Mouse (Mus musculus) gastrocnemius, postnatal 36 days (tissue): ENCODE measurements around the gene Slc25a30. TPM values are rescaled to one million over a fixed set of nuclear protein-coding genes. Genes with fewer than 3 reads are reported as not detected.
"Not testable (repeated sequence)": the region's sequence is repeated elsewhere in the genome, so short reads cannot be mapped to it uniquely, and the experiment has no call there.

Experiments used
- DNase-seq, 2 experiments: peaks; one replicate each; pipeline ENCODE4 v3.0.0; 2022
- intact Hi-C: fragments of 180-260 bp; cut with DNase I; formaldehyde crosslinking; loops from one replicate; pipeline ENCODE4 v1.15.1; 2025
- total RNA-seq, 2 experiments: library from RNA; stranded (reverse); gene quantifications; 2 replicates each; pipeline ENCODE4 v1.2.3; 2021

The Slc25a30 gene
- total RNA-seq, 2 experiments from 2014 or later: 5.6 to 11.9 TPM

DNA sequence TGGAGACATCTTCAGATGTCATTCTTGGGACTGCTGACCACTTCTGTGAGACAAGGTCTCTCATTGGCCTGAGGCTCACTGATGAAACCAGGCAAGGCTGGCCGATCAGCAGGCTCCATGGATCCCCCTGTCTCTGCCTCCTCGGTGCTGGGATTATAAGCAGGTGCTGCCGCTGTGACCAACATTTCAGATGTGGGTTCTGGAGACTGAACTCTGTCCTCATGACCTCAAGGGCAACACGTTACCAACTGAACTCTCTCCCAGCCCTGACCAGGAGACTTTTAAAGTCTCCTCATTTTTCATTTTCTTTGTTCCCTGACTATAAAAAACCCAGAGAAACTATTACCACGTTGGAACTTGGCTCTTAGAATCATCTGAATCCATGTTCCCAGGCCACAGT is 7.9 kb upstream of the Slc25a30 start:
- DNase-seq: no peak
- intact Hi-C loops: no loop called here

DNA sequence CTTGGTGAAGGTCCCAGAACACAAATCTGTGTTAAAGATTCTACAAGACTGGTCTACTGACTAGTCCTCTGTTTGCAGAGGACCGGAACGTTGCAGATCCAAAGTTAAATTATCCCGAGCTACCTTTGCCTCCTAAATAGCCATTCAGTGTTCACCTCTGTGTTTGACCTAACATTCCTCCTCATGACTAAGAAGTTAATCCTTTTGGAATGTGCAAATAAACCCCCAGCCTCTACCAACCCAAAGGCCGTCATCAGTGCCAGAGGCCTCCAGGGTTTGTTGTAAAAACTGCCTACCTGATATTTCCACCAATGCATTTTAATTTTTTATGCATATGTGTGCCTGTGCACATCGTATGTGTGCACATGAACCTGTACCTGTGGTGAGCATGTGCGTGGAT is 7.5 kb upstream of the Slc25a30 start:
- intact Hi-C loops: no loop called here
- DNase-seq: no peak

DNA sequence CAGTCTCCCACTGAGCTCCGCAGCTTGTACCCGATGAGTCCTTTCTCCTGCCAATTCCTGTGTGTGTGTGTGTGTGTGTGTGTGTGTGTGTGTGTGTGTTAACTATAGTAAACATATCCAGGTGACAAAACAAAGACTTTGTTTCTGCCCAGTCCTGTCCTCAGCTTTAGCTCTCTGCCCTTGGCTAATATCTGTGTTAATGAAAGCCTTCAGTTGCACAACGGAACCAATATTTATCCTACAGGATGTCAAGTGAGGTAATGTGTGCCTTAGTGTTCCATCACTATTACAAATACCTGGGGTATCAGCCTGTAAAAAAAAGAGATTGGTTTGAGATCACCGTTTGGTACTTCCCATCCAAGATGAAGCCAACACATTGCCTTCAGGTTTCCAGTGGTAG is 6.3 kb upstream of the Slc25a30 start:
- no peak for DNase-seq
- intact Hi-C loops: no loop called here

DNA sequence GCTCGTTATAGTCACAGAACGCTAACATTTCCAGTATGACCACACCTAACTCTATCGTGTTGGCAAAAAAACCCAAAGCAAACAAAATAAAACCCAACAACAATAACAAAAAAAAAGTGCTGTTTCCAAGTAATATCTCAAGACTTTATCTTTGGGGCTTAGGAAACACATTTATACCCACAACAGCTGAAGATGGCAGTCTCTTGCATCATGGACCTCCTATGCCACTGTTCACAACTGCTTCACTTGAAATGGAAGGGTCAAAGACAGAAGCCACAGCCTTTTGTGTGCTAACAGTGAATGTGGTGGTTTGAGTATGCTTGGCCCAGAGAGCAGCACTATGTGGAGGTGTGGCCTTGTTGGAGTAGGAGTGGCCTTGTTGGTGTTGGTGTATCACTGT is 4.5 kb upstream of the Slc25a30 start:
- no peak for DNase-seq

DNA sequence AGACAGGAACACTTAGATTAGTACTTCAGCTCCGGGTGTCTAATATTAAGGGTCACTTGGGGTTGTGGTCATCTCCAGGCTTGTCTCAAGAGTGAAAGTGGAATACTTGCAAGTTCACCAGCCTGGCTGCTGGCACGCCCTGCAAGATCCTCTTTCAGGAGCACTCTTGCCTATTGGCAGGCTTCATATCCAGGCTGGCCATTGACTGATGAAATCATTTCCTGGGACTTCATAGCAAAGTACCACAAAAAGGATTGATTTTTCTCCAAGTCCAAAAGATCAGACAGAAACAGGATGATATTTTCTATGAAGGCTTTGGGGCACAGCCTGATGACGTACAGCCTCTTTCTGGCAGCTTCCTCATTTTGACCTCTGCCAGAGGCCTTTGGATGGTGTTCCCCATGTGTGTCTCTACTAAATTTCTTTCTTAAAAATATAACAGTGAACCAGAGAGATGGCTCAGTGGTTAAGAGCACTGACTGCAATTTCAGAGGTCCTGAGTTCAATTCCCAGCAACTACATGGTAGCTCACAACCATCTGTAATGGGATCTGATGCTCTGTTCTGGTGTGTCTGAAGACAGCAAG is 3.7 kb upstream of the Slc25a30 start:
- intact Hi-C loops: no loop called here
- DNase-seq: peak in 1 of 2 experiments; percentile 27

More for the DNA sequence above, 4.5 kb upstream of the Slc25a30 start:
- intact Hi-C loops: no loop called here

DNA sequence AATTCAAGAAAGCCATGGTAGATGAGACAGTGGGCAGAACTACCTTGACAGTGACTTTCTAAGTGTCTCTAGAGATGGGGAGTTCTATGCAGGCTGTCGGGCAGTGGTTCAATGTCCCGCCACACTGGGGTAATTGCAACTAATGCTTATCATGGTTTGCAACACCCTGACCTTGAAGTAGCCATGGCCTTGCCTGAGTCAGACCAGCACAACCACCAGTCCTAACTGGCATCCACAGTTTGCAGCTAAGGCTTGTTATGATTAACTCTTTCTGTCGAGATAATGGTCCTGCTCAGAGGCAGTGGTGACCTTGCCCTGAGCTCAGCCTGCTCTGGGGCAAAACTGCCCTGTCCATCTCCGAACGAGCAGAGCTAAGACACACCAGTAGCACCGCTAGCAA is 2.5 kb upstream of the Slc25a30 start:
- intact Hi-C loops: loop anchor here (5.0 kb wide), 1 partner anchor 38 kb away; no protein-coding TSS in a partner anchor
- no peak for DNase-seq

DNA sequence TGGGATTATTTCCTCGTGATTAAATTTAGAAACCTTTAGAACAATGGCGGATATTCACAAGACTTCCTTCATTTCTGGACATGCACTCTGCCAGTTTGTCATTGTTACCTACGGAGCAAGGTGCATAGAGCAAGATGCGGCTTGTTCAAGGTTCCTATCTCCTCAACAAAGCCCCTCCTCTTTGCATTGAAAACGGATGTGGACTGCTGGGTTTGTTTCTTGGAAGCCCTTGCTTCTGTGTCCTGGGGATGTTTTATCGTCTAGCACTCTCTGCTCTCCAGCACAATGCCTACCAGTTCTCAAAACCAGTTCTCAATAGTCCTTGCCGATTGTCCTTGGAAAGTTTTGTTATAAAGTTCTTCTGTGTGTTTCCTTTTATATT is 948 bp upstream of the Slc25a30 start:
- intact Hi-C loops: loop anchor here (5.0 kb wide), 1 partner anchor 40 kb away; no protein-coding TSS in a partner anchor
- DNase-seq: no peak

DNA sequence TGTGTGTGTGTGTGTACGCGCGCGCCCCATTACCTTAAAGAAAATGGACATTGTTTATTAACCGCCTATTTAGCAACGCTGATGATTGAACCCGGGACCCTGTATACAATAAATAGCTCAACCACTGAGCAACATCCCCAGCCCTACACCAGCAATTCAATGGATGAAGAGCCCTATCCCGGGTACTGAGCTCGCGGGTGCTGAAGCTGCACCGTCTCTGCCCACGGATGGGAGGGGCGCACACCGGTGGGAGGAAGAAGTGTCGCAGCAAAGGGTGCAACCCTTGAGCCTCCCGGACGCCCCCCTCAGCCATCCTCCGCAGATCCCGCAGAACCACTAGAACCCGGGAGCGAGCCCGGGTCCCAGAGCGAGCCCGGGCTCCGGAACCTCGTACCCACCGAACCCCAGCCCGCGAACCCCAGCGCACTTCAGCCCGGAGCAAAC is 391 bp downstream of the Slc25a30 start:
- intact Hi-C loops: loop anchor here (5.0 kb wide), 1 partner anchor 41 kb away; no protein-coding TSS in a partner anchor
- DNase-seq: no peak

DNA sequence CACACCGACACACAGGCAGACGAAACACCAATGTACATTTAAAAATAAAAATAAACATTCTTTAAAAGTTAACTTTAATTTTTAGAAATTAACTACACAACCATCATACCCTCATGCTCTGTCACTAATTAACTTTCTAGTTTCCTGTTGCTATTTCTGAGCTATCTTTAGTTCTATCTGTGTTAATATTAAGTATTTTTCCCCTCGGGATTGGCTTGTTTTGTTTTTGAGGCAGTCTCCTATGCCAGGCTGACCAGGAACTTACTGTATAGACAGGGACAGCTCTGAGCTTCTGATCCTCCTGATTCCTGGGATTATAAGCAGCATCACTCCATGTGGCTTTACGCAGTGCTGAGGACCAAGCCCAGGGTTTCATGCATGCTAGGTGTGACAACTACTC is 6.9 kb downstream of the Slc25a30 start:
- intact Hi-C loops: no loop called here
- DNase-seq: no peak

DNA sequence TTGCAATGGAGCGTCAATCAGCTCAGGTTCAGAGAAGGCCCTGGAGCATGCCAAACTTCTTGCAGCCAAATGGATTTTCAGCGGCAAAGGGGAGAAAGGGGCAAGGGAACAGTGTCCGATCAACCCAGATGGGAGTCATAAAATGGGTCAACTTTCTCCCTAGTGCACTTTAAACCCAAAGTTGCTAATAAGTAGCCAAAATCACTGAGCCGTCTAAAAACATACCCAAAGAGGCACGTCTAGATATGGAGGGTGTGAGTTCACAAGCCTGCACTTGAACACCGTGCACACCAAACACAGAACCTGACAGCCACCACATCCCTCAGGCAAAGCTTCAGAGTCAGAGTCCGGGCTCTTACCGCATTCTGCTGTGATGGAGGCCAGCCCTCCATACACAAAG is 10.2 kb downstream of the Slc25a30 start:
- DNase-seq: no peak
- intact Hi-C loops: no loop called here

DNA sequence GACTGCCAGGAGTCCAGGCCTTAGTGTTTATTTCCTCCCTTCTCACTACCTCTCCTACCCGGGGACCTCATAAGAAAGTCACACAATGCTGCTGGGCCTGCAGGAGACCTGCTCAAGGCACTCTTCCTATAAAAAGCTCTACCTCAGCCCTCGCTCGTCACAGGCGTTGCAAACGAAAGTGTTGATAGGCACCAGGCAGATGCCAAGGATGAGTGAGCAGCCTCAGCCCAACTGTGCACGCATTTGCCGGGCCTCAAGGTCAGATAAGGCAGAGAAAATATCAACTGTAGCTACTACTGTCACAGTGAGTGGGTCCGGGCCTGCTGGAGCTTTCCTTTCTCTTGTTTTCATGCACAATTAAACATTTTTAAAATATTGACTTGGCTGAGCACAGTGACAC is 13.4 kb downstream of the Slc25a30 start:
- intact Hi-C loops: no loop called here
- DNase-seq: no peak

DNA sequence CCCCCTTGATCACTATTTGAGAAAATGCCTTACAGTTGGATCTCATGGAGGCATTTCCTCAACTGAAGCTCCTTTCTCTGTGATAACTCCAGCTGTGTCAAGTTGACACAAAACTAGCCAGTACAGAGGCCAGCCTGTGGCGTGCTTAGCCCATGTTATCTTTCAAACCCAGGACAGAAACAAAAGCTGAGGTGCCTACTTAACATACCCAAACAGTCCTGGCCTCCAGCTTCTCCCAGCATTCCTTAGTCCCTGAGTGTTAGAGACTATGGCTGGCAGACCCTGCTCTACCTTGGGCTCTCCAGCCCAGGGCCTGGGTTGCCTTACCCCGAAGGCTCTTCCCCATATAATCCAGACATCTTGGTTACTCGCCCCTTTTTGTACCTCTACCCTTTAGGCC is 14.4 kb downstream of the Slc25a30 start:
- DNase-seq, intact Hi-C loops: not testable (repeated sequence)

DNA sequence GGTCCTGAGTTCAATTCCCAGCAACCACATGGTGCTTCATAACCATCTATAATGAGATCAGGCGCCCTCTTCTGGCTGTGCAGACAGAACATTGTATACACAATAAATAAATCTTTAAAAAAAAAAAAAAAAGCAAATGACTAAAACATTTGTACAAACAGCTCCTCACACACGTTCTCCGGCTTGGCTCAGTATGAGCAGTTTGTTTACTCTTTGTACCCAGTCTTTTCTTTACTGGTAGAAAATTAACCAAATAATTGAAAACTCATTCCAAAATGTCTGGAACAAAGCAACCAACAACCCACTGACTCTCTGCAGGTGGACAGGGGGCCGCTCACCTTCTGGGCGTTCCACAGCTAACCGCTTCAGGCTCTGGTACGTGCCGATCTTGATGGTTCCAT is 15.7 kb downstream of the Slc25a30 start:
- intact Hi-C loops: no loop called here
- no peak for DNase-seq

DNA sequence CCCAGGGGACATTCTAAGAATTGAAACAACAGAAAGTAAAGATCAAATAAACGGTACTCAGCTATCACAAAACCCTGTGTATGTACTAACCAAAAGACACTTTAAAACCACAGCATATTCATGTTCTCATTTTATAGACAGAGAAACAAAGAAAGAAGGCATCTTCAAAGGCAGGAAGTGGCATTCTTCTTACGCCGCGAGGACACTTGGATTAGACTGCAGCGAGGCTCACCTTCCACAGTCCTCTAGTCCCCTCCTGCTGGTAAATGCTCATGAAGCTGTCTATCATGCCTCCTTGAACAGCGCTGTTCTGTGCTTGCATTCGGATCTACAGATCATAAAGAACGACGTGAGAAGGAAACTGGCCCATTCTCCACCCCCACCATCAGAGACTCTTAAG is 17.5 kb downstream of the Slc25a30 start:
- no peak for DNase-seq
- intact Hi-C loops: no loop called here

DNA sequence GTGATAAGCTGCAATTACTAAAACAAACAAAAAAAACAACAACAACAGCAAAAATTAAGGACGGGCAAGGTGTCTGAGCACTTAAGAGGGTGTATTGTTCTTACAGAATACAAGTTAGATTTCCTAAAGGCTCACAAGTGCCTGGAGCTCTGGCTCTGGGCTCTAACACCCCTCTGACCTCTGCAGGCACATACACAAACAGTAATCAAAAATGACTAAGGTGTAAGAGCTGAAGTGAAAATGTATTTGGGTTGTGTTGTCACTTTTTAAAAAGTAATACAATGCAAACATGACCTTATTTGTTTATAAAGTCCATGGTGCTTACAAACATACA is 18.6 kb downstream of the Slc25a30 start:
- no peak for DNase-seq
- intact Hi-C loops: no loop called here

DNA sequence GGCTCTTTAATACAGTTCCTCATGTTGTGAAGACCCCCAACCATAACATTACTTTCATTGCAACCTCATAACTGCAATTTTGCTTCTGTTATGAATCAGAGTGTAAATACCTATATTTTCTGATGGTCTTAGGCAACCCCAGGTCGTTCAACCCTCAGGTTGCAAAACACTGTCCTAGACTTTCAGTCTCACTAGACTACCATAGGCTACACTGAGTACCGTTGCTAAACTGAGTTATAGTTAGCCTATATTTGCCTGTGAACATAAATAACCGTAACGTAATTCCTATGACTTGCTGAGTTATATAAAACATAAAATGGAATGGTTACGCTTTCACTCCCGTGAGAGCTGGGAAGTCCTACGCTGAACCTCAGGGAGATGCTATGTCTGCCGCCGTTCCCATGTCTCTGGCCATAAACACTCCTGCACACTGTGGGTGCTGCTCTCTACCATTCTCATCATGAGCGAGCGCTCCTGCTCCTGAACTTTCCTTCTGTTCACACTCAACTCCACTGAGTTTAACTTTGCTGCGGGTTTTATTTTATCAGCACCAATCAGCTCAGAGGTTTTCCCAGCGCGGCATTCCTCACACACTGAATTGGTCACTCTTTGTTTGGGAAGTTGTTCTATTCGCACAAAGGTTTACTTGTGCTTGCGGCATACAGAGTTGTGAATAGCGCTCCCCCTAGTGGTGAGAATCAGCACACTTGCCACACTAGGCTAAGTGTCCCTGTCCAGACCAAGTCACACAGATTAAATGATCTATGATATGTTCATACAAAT is 19.2 kb downstream of the Slc25a30 start:
- intact Hi-C loops: no loop called here
- DNase-seq: peak; percentile 31 to 45

DNA sequence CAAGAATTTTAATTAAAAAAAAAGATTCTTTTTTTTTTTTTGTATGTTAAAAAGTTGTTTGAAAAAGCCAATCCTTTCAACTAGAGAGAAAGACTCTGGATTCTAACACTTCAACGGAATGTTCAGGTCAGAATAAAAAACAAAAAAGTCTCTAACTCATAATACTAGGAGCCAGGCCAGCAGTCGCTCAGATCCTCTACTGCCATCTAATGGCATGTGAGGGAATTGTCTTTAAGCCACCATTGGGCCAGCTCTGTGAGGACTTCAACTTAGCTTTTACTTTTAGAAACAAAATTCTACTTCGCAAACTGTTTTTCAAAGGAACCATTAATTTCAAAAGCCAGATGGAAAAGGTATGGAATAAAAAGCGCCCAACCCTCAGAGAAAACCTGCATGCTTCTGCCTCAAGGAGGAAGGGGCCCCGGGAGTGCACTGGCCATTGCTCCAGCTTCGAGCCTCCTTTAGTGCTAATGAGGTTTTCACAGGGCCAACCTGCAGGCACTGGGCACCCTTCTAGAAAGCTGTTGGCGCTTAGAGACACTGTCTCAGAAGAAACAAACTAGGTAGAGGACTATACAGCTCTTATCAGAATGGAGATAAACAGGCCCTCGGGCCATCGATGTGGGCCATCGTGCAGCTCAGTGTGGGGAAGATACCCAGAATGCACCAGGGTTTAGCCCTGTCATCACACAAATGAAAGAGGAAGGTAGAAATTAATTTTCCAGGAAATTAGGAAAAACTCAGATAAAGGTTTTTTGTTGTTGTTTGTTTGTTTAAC is 25.6 kb downstream of the Slc25a30 start:
- no peak for DNase-seq
- intact Hi-C loops: no loop called here

DNA sequence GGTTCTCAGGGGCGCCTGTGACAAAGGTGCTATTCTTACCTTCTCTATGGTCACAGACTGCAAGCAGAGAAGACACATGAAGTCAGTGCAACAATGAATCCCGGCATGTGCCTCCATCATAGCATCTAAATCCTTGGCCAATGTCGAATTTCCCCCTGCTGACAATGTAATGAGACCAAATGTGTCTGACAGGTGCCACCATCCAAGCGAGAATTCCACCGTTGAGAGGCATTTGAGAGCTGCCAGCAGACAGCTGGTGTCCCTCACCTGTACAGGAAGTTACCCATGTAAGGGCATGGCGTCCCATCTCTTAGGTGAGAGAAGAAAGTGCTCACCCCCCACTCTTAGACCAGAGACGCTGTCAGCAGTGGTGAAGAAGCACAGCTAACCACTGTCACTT is 28.4 kb downstream of the Slc25a30 start:
- intact Hi-C loops: no loop called here
- no peak for DNase-seq

DNA sequence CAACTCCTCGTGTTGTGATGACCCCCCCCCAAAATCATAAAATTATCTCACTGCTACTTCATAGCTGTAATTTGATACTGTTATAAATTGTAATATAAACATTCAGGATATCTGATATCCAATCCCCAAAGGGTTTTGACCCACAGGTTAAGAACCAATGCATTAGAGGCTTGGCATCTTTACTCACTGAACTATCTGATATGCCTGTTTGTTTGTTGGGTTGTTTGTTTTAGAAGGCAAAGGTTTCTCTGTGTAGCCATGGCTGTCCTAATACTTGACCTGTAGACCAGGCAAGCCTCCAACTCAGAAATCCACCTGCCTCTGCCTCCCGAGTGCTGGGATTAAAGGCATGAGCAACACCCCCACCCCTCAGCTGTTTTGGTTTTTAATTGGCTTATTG is 29.0 kb downstream of the Slc25a30 start:
- no peak for DNase-seq
- intact Hi-C loops: no loop called here

DNA sequence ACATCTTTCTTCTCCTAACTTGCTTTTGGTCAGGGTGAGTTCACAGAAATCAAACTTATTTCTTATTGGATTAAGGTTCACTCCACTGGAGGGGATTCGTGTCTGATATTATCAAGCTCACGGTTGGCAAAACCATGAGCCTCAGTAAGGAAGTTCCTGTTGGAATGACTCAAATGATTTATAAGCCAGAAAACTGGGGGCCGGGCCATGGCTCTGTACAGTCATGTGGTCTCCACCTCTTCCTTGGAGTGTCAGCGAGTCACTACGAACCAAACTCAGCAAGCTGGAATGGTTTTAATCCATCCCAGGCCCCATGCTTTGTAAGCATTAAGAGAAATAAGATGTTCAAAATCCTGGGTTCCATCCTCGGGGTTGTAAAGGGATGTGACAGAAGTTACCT is 29.9 kb downstream of the Slc25a30 start:
- DNase-seq: no peak
- intact Hi-C loops: no loop called here

DNA sequence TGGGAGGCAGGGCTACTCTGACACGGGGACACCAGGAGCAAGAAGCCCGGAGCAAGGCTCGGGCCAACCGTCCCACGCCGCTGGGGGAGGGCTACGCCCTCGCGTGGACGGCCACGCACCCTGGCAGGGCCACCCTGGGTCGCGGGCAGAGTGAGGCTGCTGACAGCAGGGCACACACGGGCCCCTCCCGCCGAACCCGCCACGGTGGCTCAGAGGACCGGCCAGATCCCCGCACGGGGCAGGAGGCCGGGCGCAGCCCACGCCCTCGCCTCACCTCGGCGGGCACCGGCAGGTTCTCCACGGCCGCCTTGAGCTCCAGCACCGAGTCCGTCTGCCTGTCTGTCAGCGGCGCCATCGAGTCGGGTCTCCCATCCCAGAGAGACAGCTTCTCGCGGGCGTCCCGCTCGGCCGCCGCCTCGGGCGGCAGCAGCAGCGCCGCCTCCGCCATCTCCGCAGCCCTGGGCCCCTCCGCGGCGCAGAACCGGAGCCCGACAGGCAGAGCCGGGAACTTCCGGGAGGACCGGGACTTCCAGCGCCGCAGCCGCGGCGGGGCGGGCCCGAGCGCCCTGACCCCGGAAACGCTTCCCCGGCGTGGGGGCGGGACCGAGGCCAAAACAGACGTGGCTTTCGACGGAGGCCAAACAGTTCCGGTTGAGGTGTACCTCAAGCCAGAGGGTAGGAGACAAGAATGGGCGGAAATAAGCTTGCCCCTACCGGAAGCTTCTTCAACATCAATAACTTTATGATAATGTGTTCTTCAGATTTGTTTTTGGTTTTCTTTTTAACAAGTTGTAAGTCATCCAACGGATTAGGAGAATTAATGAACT is 32.6 kb downstream of the Slc25a30 start, which contains the start of gene Cog3:
Cog3 (minus strand) TSS at position 527 of the 827 bp plus-strand sequence.
- intact Hi-C loops: no loop called here
- peak; percentile 97 for DNase-seq
